Mouse (Mus musculus) C3H10T1/2 (cell line): ENCODE results near the gene Stc2. TPM values are rescaled to one million over a fixed set of nuclear protein-coding genes. Genes with fewer than 3 reads are reported as not detected.

ENCODE experiments used
- polyA plus RNA-seq, 2 experiments: library from polyadenylated mRNA; unstranded; fragments of >200 nt; fragmentation: generic; extraction: Trizol; gene quantifications; one replicate each; pipeline ENCODE4 v1.2.1; 2012; ENCODE audit warnings: missing spikeins in 2 of 2

The Stc2 gene
- under 1 TPM; 0.17 to 0.98 TPM for polyA plus RNA-seq

GRCm38 (mm10) chr11:31369648-31370286 lies at the start of gene Stc2:
TSS of gene Stc2 (minus strand) at chr11:31370074.

Other genes with a start within 250 kb of the Stc2 start
- gene Gm17332, start 187.6 kb downstream of the Stc2 start, polyA plus RNA-seq, result not detected